Mouse (Mus musculus) adrenal gland, postnatal 25 days (tissue): ENCODE measurements around the gene Ikbkg. TPM values are rescaled to one million over a fixed set of nuclear protein-coding genes. Genes with fewer than 3 reads are reported as not detected.
"Not testable (repeated sequence)": the region's sequence is repeated elsewhere in the genome, so short reads cannot be mapped to it uniquely, and the experiment has no call there.

Experiments used
- DNase-seq: peaks from one replicate; pipeline ENCODE4 v3.0.0; 2021; ENCODE audit warnings: mixed read lengths
- total RNA-seq: library from RNA; stranded (reverse); gene quantifications from 2 replicates; pipeline ENCODE4 v1.2.3, GENCODE M21; 2021

The Ikbkg gene
- total RNA-seq, 1 experiment from 2014 or later = 84.3 TPM

- DNase-seq = no peak
These were observed 58.2 kb downstream of the Ikbkg start for GRCm38 (mm10) chrX:74451157-74451912.

DNA sequence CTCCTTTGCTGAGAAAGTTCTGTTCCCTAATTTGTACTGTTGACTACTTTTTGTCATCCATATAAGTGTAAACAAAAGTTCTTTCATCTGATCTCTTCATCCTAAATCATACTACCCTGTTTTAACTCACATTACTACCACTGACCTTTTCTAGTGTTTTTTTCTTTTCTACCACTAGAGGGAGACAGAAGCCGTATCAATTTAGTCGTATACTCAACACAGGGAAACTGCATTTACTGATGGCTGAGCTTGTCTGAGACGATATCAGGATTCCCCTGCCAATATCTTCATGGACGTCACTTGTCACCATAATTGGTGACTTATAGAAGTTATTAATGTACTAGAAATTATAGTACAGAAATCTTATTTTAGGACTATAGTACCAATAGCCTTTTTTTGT is 59.7 kb downstream of the Ikbkg start:
- DNase-seq = no peak

- DNase-seq = not testable (repeated sequence)
These were observed 88.3 kb downstream of the Ikbkg start, which contains the start of gene Gm6880 for GRCm38 (mm10) chrX:74481349-74481885. Gene Gm6880, minus strand, starts transcription at chrX:74481399.

DNA sequence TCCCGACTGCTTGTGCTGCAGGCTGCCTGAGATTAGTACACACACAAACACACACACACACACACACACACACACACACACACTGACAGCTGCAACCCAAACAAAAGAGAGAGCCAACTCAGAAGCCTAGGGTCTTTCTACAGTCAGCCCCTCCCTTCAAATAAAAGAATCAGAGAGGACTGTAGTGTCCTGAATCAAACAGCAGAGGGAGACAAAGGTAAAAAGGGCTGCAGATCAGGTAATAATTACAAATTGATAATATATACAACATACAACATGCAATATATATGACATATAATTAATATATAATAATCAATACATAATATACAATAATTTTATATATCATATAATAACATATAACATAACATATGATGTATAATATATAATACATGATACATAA is 104.0 kb downstream of the Ikbkg start:
- no peak for DNase-seq

Other genes starting within 250 kb of the Ikbkg start
- not detected in 2 replicates for gene Tex28, start 225.5 kb upstream of the Ikbkg start, total RNA-seq
- not detected in 2 replicates for gene Tktl1, start 216.0 kb upstream of the Ikbkg start, total RNA-seq
- 138 and 183 TPM in 2 replicates for gene Flna, start 143.5 kb upstream of the Ikbkg start, total RNA-seq
- gene Emd, start 138.6 kb upstream of the Ikbkg start, total RNA-seq = 38.8 and 53.8 TPM in 2 replicates
- gene Rpl10, start 122.5 kb upstream of the Ikbkg start, total RNA-seq = 164 and 380 TPM in 2 replicates
- 75.4 and 94.9 TPM in 2 replicates for gene Taz, start 111.4 kb upstream of the Ikbkg start, total RNA-seq
- 17.8 and 20.3 TPM in 2 replicates for gene Dnase1l1, start 111.0 kb upstream of the Ikbkg start, total RNA-seq
- gene Atp6ap1, start 96.2 kb upstream of the Ikbkg start, total RNA-seq = 218 and 224 TPM in 2 replicates
- 234 and 244 TPM in 2 replicates for gene Gdi1, start 88.3 kb upstream of the Ikbkg start, total RNA-seq
- gene Fam50a, start 80.3 kb upstream of the Ikbkg start, total RNA-seq = 62.1 and 65.8 TPM in 2 replicates
- 9.9 and 21.7 TPM in 2 replicates for gene Plxna3, start 64.2 kb upstream of the Ikbkg start, total RNA-seq
- gene Lage3, start 39.7 kb upstream of the Ikbkg start, total RNA-seq = 49.0 and 66.8 TPM in 2 replicates
- gene Ubl4a, start 20.1 kb upstream of the Ikbkg start, total RNA-seq = 59.6 and 60.7 TPM in 2 replicates
- 18.0 and 20.4 TPM in 2 replicates for gene Slc10a3, start 19.9 kb upstream of the Ikbkg start, total RNA-seq
- 22.2 and 26.2 TPM in 2 replicates for gene Fam3a, start within 50 bp of the Ikbkg start, total RNA-seq
- gene G6pdx, start 35.9 kb downstream of the Ikbkg start, total RNA-seq = 144 and 163 TPM in 2 replicates
- gene Gm6880, start 88.1 kb downstream of the Ikbkg start, total RNA-seq = not detected in 2 replicates
- gene Olfr1326-ps1, start 181.6 kb downstream of the Ikbkg start, total RNA-seq = not detected in 2 replicates
- not detected in 2 replicates for gene Olfr1325, start 199.4 kb downstream of the Ikbkg start, total RNA-seq